Mouse (Mus musculus) megakaryocyte, adult 5-6 weeks (primary cell): ENCODE measurements around the gene Morn2. TPM values are rescaled to one million over a fixed set of nuclear protein-coding genes. Genes with fewer than 3 reads are reported as not detected.
"Not testable (repeated sequence)": the region's sequence is repeated elsewhere in the genome, so short reads cannot be mapped to it uniquely, and the experiment has no call there.

Experiments
- ATAC-seq: 2 replicates; pipeline ENCODE4 v1.8.0; 2016; ENCODE audit warnings: mild to moderate bottlenecking, inconsistent platforms; ENCODE audit not compliant: poor library complexity, severe bottlenecking
- total RNA-seq, 2 experiments: library from RNA; stranded (forward) in 1 of 2; stranded (reverse) in 1 of 2; fragments of 153-499, 151-499 nt in 1 of 2; fragments of 221-1000, 200-1000 nt in 1 of 2; gene quantifications; 2 replicates each; pipeline versions ENCODE4 v1.2.3 to v1.2.4; 2015 to 2017

Gene Morn2
- 1.6 and 7.1 TPM in 2 replicates for total RNA-seq (2015)
- 0.77 and 1.4 TPM in 2 replicates for total RNA-seq (2017)

DNA sequence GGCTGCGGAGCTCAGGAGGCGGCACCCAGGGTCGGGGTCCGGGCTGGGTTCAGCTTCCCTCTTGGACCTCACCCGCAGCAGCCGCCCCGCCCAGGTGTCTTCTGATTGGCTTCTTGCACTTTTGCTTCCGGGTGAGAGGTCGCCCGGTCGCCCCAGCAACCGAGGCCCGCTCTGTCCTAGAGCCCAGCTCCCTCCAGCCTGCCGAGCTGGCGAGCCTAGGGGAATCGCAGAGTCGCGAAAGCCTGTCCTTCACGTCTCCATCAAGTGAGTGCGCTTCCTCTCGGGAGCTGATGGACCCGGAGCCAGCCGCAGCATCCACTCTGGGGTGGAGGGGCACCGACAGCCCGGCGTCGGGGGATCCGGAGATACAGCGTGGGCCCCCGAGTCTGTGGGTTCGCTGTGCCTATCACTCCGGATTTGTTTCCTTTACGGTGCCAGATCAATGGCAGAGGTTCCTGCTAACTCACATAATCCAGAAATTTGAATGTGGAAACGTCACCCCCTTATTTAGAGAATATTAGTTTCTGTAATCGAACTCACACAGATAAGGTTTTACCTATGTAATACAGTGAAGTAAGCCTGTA is at the start of gene Morn2, which contains the start of gene Dhx57:
Morn2 (plus strand) TSS at position 130 of the 584 bp plus-strand sequence.
Dhx57 (minus strand) TSS at position 403 of the 584 bp plus-strand sequence.
- peak; percentile 99 for ATAC-seq

DNA sequence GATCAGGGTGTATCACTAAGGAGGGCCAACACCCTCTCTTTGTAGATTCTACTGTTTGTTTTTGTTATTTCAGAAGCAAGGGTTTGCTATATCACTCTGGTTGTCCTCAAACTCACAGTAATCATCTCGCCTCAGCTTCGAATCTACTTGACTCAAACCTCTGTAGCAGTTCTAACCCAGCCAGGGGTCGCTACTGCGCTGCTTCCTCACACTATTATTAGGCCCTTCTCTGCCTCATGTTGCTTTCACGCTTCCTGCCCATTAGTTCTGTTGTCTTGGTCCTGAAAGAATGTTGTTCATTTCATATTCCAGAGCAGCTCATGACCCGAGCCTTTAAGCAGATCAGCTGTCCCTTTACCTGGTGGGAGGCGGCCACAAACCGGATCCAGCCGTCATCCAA is 48.4 kb upstream of the Morn2 start:
- no peak for ATAC-seq

DNA sequence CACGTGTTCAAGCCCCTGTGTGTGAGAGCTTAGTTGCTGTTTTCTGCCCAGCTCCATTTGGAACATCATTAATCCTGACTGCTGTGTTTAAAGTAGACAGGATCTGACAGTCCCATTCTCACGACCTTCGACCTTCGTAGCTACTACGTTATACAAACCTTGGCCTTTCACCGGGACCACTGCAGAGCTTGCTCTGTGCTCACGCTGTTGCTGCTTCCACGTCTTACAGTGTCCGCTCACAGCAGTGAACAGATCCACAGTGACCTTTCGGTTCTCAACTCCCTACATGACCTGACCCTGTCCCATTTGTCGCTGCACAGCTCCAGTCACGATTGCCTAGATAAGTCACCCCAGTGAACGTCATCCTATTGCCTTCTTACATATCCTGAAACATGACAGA is 46.9 kb upstream of the Morn2 start:
- no peak for ATAC-seq

DNA sequence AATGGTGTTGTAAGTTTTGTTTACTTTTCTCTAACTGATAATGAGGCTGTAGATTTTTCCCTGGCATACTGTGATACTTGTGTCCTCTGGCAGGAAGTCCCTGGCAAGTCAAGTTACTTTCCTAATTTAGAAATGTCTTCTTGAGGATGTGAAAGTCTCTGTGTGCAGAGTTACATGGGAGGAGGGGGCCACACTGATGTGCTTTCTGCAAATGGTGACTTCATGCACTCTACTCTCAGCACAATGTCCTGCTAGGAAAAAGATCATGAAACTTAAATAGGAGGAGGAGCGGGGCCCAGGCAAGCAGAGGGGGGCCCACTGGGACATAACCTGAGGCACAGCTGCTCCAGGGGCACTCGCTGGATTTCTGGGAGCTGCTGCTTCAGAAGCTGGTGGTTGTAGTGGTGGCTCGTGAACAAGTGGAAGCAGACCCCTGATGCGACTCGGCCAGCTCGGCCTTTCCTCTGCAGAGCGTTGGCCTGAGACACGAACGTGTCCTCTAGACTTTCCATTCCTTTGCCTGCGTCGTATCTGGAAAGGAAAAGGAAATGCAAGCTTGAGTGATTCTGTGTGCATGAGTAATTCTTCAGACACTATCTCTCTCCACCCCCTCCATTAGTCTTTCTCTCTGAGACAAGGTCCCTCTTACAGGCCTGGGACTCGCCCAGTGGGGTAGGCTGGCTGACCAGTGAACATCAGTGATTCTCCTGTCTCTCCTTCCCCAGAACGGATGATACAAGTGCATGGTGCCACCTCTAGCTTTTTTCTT is 37.1 kb upstream of the Morn2 start:
- peak; percentile 73 for ATAC-seq

DNA sequence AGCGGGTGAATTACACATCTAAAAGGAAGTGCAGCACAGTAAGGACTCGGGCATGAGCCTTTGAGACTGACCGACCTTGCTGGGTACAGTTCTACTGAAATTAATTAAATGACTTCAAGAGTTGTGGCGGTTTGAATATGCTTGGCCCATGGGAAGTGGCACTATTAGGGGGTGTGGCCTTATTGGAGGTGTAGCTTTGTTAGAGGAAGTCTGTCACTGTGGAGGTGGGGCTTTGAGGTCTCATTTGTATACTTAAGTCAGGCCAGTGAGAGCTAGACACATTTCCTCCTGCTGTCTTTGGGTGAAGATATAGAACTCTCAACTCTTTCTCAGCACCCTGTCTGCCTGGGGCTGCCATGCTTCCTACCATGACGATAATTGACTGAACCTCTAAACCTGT is 35.6 kb upstream of the Morn2 start:
- ATAC-seq = no peak

DNA sequence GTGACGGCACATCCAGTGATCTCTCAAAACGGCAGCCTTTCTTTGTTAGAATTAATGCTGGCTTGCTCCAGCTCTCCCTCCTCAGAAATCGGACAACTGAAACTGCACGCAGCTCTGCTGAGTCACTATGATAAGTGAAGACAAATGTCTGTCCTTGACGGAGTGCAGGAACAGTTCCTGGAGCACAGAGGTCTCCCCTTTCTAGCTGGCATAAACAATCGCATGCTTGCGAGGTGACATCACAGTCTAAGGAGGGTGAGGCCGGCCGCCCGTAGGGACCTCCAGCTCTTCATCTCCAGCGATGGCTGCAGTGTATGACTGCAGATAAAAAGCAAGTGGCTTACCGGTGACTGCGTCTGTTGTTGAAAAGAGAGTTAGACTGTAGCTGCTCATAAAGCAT is 34.8 kb upstream of the Morn2 start:
- ATAC-seq = no peak

DNA sequence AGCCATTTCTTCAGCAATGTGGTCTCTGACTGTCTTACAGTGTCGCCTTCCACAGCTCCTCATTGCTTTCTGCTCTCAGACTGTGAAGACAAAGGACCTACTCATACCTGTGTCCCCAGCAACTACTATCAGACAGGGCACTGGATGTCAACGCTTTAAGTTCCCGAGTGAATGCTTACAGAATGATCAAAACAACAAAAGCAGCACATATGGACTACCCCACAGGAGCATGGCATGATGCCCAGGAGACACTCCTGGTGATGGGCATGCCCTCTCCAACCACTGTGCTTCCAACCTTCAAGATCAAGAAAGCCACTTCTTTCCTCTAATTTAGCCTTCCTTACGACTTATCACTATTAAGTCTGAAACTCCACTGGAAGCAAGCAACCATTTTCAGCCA is 22.9 kb upstream of the Morn2 start:
- no peak for ATAC-seq

DNA sequence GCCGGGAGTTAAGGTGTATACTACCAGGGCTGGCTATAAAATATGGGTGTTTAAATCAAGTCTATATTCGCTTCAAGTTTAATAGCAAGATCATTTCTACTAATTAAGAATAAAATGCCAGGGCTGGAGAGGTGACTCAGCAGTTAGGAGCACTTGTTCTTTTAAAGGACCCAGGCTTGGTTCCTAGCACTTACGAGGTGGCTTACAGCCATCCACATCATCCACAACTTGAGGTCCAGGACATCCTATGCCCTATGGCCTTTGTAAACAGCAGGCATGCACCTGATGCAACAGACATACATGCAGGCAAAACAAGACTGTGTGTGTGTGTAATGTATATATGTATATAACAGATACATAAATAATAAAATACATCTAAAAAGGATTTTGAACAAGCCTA is 21.9 kb upstream of the Morn2 start:
- no peak for ATAC-seq

DNA sequence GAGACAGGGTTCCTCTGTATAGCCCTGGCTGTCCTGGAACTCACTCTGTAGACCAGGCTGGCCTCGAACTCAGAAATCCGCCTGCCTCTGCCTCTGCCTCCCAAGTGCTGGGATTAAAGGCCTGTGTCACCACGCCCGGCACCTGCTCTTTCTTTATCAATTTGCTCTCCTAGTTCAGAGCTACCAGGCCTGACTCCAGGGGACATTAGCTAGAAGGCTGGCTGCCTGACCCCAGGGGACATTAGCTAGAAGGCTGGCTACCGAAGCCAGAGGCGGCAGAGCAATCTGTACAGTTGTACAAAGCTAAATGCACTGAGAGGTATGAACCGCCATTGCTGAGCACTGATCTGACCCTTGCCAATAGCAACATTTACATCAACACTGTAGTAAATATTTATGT is 19.4 kb upstream of the Morn2 start:
- ATAC-seq = not testable (repeated sequence)

DNA sequence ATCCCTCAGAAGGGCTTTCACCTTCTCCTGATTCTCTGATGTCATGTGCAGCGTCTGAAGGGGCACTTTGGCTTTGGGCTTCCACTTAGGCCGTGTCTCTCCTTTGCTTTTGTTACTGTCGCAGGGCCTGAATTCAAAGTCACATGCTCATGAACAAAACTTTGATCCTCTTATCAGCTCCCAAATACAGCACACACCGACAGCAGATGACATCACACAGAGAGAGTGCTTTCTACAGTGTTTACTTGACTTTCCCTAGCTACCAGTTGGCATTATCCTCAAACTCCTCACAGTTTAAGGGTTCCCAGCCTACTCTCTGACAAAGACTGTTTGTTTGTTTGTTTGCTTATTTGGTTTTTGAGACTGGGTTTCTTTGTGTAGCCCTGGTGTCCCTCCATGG is 11.7 kb upstream of the Morn2 start:
- ATAC-seq = no peak

DNA sequence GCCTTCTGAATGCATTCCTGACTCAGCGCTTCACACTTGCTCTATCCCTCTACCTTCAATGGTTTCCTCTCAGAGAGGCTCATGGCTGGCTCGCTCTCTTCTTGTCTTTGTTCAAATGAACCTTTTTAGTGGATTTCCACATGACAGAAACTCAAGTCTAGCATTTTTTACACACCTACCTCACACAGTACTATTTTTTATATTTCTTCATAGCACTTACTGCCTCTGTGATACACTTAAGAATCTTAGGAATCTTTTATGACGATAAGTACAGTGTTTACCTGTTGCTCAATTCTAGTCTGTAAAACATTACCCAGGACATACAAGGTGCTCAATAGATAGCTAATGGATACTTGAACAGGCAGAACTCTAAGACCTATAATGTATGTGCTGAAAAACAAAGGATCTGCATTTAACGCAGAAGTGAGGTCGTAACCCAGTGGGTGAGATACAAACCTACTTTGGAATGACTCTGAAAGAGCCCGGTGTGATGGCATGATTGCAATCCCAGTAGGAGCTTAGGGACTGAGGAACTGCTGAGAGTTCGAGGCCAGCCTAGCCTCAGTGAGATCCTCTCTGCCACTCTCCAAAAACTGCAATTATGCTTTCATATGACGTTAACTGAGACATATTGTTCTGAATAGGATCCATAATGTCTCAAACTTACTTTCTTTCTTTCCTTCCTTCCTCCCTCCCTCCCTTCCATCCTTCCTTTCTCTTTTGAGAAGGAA is 10.5 kb upstream of the Morn2 start:
- ATAC-seq = no peak

DNA sequence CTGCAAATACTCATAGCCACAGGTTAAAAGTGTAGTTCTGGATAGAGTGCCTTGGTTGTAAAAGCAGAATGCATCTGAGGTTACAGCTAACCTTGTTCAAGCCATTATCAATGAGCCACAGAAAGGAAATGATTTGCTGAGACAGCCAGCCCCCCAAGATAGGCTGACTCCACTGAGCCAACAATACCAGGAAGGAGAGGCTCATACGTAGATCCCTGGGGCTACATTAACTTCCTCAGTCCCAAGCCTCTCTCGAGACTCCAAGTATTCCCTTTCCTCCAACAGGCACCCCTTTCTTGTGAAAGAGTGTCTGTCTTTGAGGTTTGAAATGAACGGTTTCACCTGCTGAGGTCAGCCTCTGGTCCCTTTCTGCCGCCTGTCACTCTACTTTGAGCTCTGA is 5.6 kb upstream of the Morn2 start:
- no peak for ATAC-seq

DNA sequence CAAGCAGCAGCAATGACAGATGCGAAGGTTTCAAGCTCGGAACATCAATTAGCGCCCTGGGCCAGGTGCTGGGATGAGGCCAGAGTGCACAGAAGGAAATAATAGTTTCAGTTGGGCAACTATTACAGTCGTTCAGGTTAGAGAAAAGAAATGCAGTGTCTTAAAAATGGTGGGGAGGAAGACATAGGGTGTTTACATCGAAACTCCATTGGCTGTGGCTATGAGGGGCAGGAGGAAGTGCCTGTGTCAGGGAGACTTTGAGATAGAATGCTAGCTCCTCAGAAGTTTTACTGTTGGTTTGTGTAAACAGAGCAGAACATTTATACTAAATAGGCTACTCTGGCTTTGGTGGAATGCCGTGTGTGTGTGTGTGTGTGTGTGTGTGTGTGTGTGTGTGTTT is 2.0 kb upstream of the Morn2 start:
- ATAC-seq = no peak

DNA sequence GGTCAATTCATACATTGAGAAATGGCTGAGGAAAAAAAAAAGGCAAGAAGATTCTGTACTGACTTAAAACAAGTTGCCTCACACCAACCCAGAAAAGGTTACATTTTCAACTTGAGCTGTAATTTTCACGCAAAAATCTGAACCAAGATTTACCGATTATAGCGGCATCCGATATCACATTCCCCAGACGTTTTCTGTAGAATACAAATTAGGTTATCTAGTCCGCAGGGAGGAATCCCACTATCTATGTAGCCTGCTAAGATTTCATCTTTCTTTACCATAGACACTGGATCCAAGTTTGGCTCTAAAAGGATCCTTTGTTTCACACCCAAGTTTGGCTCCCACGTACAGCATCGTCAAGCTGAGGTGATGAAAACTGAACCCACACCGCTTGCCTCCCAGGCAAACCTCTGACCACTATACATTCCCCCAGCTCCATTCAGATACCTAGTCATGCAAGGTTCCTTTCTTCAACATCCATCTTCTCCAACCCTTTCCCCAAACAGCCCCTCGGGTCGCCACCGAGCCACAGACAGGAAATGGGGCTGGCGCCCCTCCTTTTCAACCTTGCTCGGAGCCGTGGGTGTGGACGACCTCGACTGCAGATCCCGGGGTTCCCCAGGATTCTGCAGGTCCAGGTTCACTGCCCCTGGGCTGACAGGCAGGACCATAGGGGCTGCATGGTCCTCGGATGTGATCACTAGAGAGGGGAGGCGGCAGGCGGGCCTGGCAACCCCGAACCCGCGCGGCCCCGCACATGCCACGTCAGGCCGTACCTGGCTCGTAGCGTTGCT is 526 bp upstream of the Morn2 start:
- peak; percentile 2; the same call in 1 of the 2 replicates for ATAC-seq

DNA sequence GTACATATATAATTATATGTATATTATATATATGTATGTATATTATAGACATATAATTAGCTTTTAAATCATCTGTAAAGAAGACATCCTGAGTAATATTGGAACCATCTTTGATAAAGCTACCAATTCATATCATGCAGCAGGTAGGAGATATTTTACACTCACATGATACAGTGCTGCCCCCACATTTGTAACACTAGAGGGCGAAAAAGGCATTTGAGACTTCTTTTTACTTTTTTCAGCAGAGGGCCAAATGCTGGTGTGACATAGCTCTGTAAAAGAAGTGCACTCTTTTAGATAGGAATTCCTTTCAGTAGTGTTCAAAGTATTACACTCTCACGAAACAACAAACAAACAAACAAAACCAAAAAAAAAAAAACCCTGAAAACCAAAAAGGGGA is 1.1 kb downstream of the Morn2 start:
- ATAC-seq = no peak

DNA sequence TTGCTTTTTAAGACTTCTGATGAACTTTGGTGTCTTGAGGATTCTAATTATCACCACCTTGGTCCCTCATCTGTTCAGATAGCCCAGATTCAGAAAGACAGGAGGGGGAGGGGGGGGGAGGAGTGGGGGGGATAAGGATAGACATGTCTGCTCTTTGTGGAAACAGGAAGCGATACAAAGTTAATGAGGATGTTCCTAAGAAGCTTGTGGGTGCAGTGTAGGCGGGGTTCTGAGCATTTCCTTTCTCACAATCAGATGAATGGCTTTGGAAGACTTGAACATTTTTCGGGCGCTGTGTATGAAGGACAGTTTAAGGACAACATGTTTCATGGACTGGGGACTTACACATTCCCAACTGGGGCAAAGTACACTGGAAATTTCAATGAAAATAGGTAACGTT is 5.3 kb downstream of the Morn2 start:
- peak; percentile 82 for ATAC-seq

DNA sequence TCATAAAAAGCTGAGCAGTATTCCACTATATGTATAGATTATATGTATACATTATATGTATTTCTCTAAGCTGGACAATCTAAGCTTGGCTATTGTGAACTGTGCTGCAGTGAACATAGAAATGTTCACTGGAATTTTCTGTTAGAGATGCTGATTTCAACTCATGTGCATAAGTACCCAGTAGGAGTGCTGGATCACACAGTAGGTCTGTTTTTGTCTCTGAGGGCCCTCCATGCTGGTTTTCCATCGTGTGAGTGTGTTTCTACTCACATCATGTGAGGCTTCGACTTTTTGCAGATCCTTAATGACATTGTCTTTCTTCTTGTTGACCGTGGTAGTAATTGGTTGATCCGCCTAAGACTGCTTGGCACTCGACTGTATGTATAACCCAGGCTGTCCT is 8.8 kb downstream of the Morn2 start:
- ATAC-seq = no peak

DNA sequence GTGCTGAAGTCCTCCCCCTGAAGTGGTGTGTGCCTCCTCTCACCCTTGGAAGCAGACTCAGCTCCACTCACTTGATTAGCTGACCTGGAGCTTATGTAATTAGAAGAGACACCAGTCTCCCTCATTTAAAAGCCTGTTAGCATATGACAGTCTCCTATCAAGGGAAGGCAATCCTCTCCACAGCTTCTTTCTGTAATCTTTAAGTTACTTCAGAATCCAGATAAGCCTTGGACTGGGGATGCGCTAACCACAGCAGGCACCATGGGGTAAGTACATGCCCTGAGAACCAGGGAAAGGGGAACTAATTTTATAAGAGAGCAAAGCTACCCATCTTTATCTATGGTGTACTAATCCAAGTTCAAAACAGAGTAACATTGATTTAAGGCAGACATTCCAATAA is 17.2 kb downstream of the Morn2 start, which contains the start of gene Arhgef33:
Arhgef33 (plus strand) TSS at position 157 of the 400 bp plus-strand sequence.
- no peak for ATAC-seq

DNA sequence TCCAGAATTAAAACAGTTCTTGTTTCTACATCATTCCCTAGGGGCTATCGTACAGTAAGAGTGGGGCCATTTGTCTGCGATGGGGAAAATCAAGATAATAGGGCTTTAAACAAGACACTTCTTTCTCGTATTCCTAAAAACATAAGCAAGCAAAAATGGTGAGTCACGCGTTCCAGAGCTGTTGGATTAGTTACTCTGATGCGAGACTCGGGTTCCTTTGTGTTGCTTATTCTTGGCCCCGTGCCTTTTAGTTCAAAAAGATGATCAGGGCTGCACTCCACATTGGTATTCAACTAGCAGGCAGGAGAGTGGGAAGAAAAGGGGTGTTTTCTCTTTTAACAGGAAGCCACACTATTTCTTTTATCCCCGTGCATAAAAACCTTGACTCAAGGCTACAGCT is 21.8 kb downstream of the Morn2 start:
- ATAC-seq = no peak

DNA sequence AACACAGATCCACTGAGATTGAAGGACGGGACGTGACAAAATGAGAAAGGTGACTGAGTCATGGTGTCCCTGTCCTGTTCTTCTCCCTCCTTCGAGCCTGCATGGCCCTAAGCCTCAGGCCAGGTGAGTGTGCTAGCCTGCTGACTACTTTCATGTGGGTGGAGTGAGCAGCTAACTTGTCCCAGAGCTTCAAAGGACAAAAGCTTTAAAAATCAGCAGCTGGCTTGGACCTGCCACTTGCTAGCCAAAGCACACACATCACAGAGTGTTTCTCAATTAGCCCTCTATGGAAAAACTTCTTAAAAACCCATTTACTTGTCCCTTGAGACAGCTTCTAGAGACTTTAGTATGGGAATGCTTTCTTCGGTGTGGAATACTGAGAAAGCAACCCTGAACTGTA is 22.4 kb downstream of the Morn2 start:
- no peak for ATAC-seq

DNA sequence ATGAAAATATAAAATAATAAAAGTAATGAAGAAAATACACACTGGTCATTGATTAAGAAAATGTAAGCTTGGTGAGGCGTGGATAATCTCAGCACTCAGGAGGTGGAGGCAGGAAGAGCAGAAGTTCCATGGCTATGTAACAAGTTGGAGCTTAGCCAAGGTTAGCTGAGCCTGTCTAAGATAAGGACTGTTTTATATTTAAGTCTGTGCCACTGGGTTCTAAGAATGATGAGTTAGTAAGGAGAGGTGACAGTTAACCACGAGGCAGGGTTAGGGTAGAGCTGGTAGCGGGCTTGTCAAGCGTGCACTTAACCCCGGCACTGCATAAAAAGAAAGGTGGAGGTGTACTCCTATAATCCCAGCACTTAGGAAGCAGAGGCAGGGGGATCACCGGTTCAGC is 32.2 kb downstream of the Morn2 start:
- no peak for ATAC-seq
